Mouse (Mus musculus): ENCODE measurements around the gene Was. TPM values are rescaled to one million over a fixed set of nuclear protein-coding genes. Genes with fewer than 3 reads are reported as not detected.
"Not testable (repeated sequence)": the region's sequence is repeated elsewhere in the genome, so short reads cannot be mapped to it uniquely, and the experiment has no call there.

Gene Was
- polyA plus RNA-seq, 1 experiment: 450 TPM

- Histone ChIP-seq H3K4me3 (replicated peaks) (no peak overlapping the region), H3K4me1 (peaks cover 52% of the 10 kb centered on the region)
- TF ChIP-seq GATA1 (IDR thresholded peaks at IDR 0.05; ENCODE audit: borderline replicate concordance, low read length) (no peak), FLI1 (IDR thresholded peaks at IDR 0.05; ENCODE audit: low read length) (no peak)
Observed at GRCm38 (mm10) chrX:8105019-8105418, 14.7 kb upstream of the Was start.

GRCm38 (mm10) chrX:8102213-8102668 is 11.9 kb upstream of the Was start:
- peak; percentile 18; the same call in 1 of the 3 replicates for TF ChIP-seq GATA1 (IDR thresholded peaks at IDR 0.05; ENCODE audit: borderline replicate concordance, low read length)
- no peak for TF ChIP-seq FLI1 (IDR thresholded peaks at IDR 0.05; ENCODE audit: low read length)
- peaks cover 52% of the 10 kb centered on the region for H3K4me1 ChIP-seq
- no peaks in the 10 kb centered on the region for H3K36me3 ChIP-seq (replicated peaks; ENCODE audit: low read length)
- no peaks in the 10 kb centered on the region for H3K9me3 ChIP-seq
- no peaks in the 10 kb centered on the region for H3K27me3 ChIP-seq (replicated peaks)
- peak overlapping the region; percentile 71 for H3K4me3 ChIP-seq (replicated peaks)

More at GRCm38 (mm10) chrX:8105019-8105418, 14.7 kb upstream of the Was start:
- Histone ChIP-seq H3K9me3 (no peaks in the 10 kb centered on the region), H3K36me3 (replicated peaks; ENCODE audit: low read length) (no peaks in the 10 kb centered on the region), H3K27me3 (replicated peaks) (no peaks in the 10 kb centered on the region)

GRCm38 (mm10) chrX:8101017-8101416 is 10.7 kb upstream of the Was start:
- H3K36me3 ChIP-seq (replicated peaks; ENCODE audit: low read length): no peaks in the 10 kb centered on the region
- no peaks in the 10 kb centered on the region for H3K27me3 ChIP-seq (replicated peaks)
- H3K4me3 ChIP-seq (replicated peaks): no peak overlapping the region
- H3K9me3 ChIP-seq: no peaks in the 10 kb centered on the region
- H3K4me1 ChIP-seq: peaks cover 42% of the 10 kb centered on the region
- TF ChIP-seq FLI1 (IDR thresholded peaks at IDR 0.05; ENCODE audit: low read length) (no peak), GATA1 (IDR thresholded peaks at IDR 0.05; ENCODE audit: borderline replicate concordance, low read length) (no peak)

GRCm38 (mm10) chrX:8099435-8099834 is 9.1 kb upstream of the Was start:
- Histone ChIP-seq H3K4me1 (peaks cover 31% of the 10 kb centered on the region), H3K36me3 (replicated peaks; ENCODE audit: low read length) (no peaks in the 10 kb centered on the region), H3K27me3 (replicated peaks) (no peaks in the 10 kb centered on the region), H3K4me3 (replicated peaks) (no peak overlapping the region), H3K9me3 (no peaks in the 10 kb centered on the region)
- TF ChIP-seq GATA1 (IDR thresholded peaks at IDR 0.05; ENCODE audit: borderline replicate concordance, low read length) (no peak), FLI1 (IDR thresholded peaks at IDR 0.05; ENCODE audit: low read length) (no peak)

- peak overlapping the region; percentile 88 for H3K4me3 ChIP-seq (replicated peaks)
- H3K4me1 ChIP-seq: peaks cover 25% of the 10 kb centered on the region
- no peaks in the 10 kb centered on the region for H3K9me3 ChIP-seq
- H3K36me3 ChIP-seq (replicated peaks; ENCODE audit: low read length): no peaks in the 10 kb centered on the region
- no peak for TF ChIP-seq GATA1 (IDR thresholded peaks at IDR 0.05; ENCODE audit: borderline replicate concordance, low read length)
- no peak for TF ChIP-seq FLI1 (IDR thresholded peaks at IDR 0.05; ENCODE audit: low read length)
- H3K27me3 ChIP-seq (replicated peaks): no peaks in the 10 kb centered on the region
Observed at GRCm38 (mm10) chrX:8096787-8097242, 6.5 kb upstream of the Was start.

- H3K36me3 ChIP-seq (replicated peaks; ENCODE audit: low read length); H3K27me3 ChIP-seq (replicated peaks); H3K9me3 ChIP-seq: not testable (repeated sequence)
- Histone ChIP-seq H3K4me3 (replicated peaks) (peak overlapping the region; percentile 89), H3K4me1 (peaks cover 22% of the 10 kb centered on the region)
Observed at GRCm38 (mm10) chrX:8096068-8096786, 5.9 kb upstream of the Was start.

GRCm38 (mm10) chrX:8095546-8095945 is 5.2 kb upstream of the Was start:
- no peak for TF ChIP-seq FLI1 (IDR thresholded peaks at IDR 0.05; ENCODE audit: low read length)
- no peak for TF ChIP-seq GATA1 (IDR thresholded peaks at IDR 0.05; ENCODE audit: borderline replicate concordance, low read length)
- H3K27me3 ChIP-seq (replicated peaks): no peaks in the 10 kb centered on the region
- H3K9me3 ChIP-seq: no peaks in the 10 kb centered on the region
- H3K4me3 ChIP-seq (replicated peaks): peak overlapping the region; percentile 89
- peaks cover 18% of the 10 kb centered on the region for H3K4me1 ChIP-seq
- no peaks in the 10 kb centered on the region for H3K36me3 ChIP-seq (replicated peaks; ENCODE audit: low read length)

GRCm38 (mm10) chrX:8090954-8091347 is 653 bp upstream of the Was start:
- Histone ChIP-seq H3K36me3 (replicated peaks; ENCODE audit: low read length) (peaks cover 31% of the 10 kb centered on the region), H3K4me3 (replicated peaks) (peak overlapping the region; percentile 93), H3K4me1 (peaks cover 33% of the 10 kb centered on the region)
- H3K9me3 ChIP-seq; H3K27me3 ChIP-seq (replicated peaks): not testable (repeated sequence)

- H3K36me3 ChIP-seq (replicated peaks; ENCODE audit: low read length): peaks cover 44% of the 10 kb centered on the region
- no peaks in the 10 kb centered on the region for H3K27me3 ChIP-seq (replicated peaks)
- H3K9me3 ChIP-seq: no peaks in the 10 kb centered on the region
- peaks cover 44% of the 10 kb centered on the region for H3K4me1 ChIP-seq
- H3K4me3 ChIP-seq (replicated peaks): peak overlapping the region; percentile 93
- TF ChIP-seq GATA1 (IDR thresholded peaks at IDR 0.05; ENCODE audit: borderline replicate concordance, low read length) (no peak), FLI1 (IDR thresholded peaks at IDR 0.05; ENCODE audit: low read length) (no peak)
Observed at GRCm38 (mm10) chrX:8089746-8090145, 552 bp downstream of the Was start.

DNA sequence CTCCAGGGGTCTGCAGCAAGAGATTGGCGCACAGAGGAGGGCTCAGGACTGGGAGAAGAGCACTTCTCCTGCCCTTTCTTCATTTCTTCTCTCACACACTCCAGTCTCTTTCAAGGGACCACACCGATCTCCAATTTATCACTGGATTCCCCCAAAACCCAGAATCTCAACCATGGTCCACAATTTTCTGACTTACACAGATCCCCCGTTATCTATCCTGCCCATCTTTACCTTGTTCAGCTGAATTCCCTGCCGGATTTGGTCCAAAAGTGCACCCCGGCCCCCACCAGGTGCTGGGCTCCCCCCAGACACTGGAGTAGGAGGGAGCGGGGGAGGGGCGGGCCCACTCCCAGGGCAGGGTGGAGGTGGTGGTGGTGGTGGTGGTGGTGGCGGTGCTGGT is 4.7 kb downstream of the Was start:
- H3K9me3 ChIP-seq: no peaks in the 10 kb centered on the region
- peaks cover 70% of the 10 kb centered on the region for H3K36me3 ChIP-seq (replicated peaks; ENCODE audit: low read length)
- TF ChIP-seq GATA1 (IDR thresholded peaks at IDR 0.05; ENCODE audit: borderline replicate concordance, low read length): peak; percentile 51; the same call in 1 of the 3 replicates
- TF ChIP-seq FLI1 (IDR thresholded peaks at IDR 0.05; ENCODE audit: low read length): no peak

More for the DNA sequence above, 4.7 kb downstream of the Was start:
- H3K4me3 ChIP-seq (replicated peaks): no peak overlapping the region
- peaks cover 40% of the 10 kb centered on the region for H3K4me1 ChIP-seq
- H3K27me3 ChIP-seq (replicated peaks): no peaks in the 10 kb centered on the region
